Mouse (Mus musculus) liver, embryonic 14.5 days (tissue): ENCODE data around the gene Pcca.

Experiments
- CTCF ChIP-seq: IDR thresholded peaks from 2 replicates; pipeline ENCODE4 v1.5.1; 2016; ENCODE audit warnings: antibody characterized with exemption, low read depth, control low read depth
- EP300 ChIP-seq: IDR thresholded peaks from 2 replicates; pipeline ENCODE4 v1.6.1; 2016; ENCODE audit warnings: antibody characterized with exemption, low read depth

GRCm38 (mm10) chr14:122684250-122684649, 150.1 kb downstream of the Pcca start:
- TF ChIP-seq CTCF (no peak), EP300 (no peak)
